16 mouse cellular contexts compared by ENCODE assay signal in genomic region chr3:59328526-59328925, GRCm38 (mm10).
"Had no signal": no experiment of that assay in that cellular context is flagged by ENCODE, and none has a peak within 500 bp of the region (broad histone marks: within the 10 kb centered on the region; RNA-seq: fewer than 3 reads in every experiment).

No protein-coding gene starts in this region.

- H3K27ac ChIP-seq: neural tube, embryonic 13.5 days; neural tube, embryonic 15.5 days; stomach, embryonic 15.5 days; stomach, postnatal 0 days had no signal

- H3K9ac ChIP-seq: neural tube, embryonic 13.5 days; neural tube, embryonic 15.5 days; stomach, embryonic 15.5 days had no signal

- DNase-seq: retina, postnatal 1 day; right cerebral cortex, adult 18-20 months; right cerebral cortex, postnatal 14 days; right cerebral cortex, postnatal 25 days; right cerebral cortex, postnatal 4 days; spleen, adult 18-20 months; thymus, adult 18-20 months; thymus, adult 2 months; thymus, postnatal 14 days; thymus, postnatal 25 days; thymus, postnatal 36 days; thymus, postnatal 4 days had no signal

- H3K4me1 ChIP-seq: neural tube, embryonic 13.5 days; neural tube, embryonic 15.5 days; stomach, embryonic 15.5 days had no signal

- H3K4me2 ChIP-seq: neural tube, embryonic 13.5 days; neural tube, embryonic 15.5 days; stomach, embryonic 15.5 days had no signal

- H3K9me3 ChIP-seq: neural tube, embryonic 13.5 days; neural tube, embryonic 15.5 days; stomach, embryonic 15.5 days had no signal

- H3K27me3 ChIP-seq: neural tube, embryonic 13.5 days; neural tube, embryonic 15.5 days; stomach, embryonic 15.5 days had no signal

- H3K4me3 ChIP-seq: neural tube, embryonic 13.5 days; neural tube, embryonic 15.5 days; stomach, embryonic 15.5 days had no signal
